Mouse (Mus musculus) spleen, postnatal 10 days (tissue): Measurements from ENCODE around the gene Hic2.

Experiments
- DNase-seq, 2 experiments: peaks; one replicate each; pipeline ENCODE4 v3.0.0; 2021 to 2022; ENCODE audit warnings: low spot score in 2 of 2

Hic2 gene

GRCm38 (mm10) chr16:17275721-17276120 lies 42.3 kb downstream of the Hic2 start, which contains the start of gene Tmem191c:
TSS of gene Tmem191c (plus strand) at chr16:17276077.
- no peak for DNase-seq

- peak; percentile 85 to 94 for DNase-seq
Measured at GRCm38 (mm10) chr16:17276164-17277151, 43.1 kb downstream of the Hic2 start.

- peak; percentile 24 to 50 for DNase-seq
Measured at GRCm38 (mm10) chr16:17277342-17278211, 44.2 kb downstream of the Hic2 start.

GRCm38 (mm10) chr16:17280471-17280870 lies 47.1 kb downstream of the Hic2 start:
- DNase-seq: no peak

GRCm38 (mm10) chr16:17283151-17283550 lies 49.8 kb downstream of the Hic2 start:
- DNase-seq: no peak

GRCm38 (mm10) chr16:17287103-17287502 lies 53.7 kb downstream of the Hic2 start:
- no peak for DNase-seq

GRCm38 (mm10) chr16:17291016-17291415 lies 57.6 kb downstream of the Hic2 start:
- DNase-seq: no peak

GRCm38 (mm10) chr16:17292751-17293150 lies 59.4 kb downstream of the Hic2 start:
- peak; percentile 80 to 90 for DNase-seq

- no peak for DNase-seq
Measured at GRCm38 (mm10) chr16:17300818-17301217, 67.4 kb downstream of the Hic2 start.

GRCm38 (mm10) chr16:17303521-17304245 lies 70.3 kb downstream of the Hic2 start:
- DNase-seq: peak in 1 of 2 experiments; percentile 62

GRCm38 (mm10) chr16:17307461-17307860 lies 74.1 kb downstream of the Hic2 start:
- DNase-seq: no peak

- no peak for DNase-seq
Measured at GRCm38 (mm10) chr16:17309036-17309435, 75.7 kb downstream of the Hic2 start.

- no peak for DNase-seq
Measured at GRCm38 (mm10) chr16:17312531-17312930, 79.2 kb downstream of the Hic2 start.
